Mouse (Mus musculus) mesoderm, embryonic 11.5 days (tissue): ENCODE measurements around the gene Mrps16.

ENCODE experiments used
- DNase-seq: peaks from one replicate; pipeline ENCODE4 v3.0.0-alpha.2; 2012; ENCODE audit warnings: low read depth, low spot score

The Mrps16 gene

DNA sequence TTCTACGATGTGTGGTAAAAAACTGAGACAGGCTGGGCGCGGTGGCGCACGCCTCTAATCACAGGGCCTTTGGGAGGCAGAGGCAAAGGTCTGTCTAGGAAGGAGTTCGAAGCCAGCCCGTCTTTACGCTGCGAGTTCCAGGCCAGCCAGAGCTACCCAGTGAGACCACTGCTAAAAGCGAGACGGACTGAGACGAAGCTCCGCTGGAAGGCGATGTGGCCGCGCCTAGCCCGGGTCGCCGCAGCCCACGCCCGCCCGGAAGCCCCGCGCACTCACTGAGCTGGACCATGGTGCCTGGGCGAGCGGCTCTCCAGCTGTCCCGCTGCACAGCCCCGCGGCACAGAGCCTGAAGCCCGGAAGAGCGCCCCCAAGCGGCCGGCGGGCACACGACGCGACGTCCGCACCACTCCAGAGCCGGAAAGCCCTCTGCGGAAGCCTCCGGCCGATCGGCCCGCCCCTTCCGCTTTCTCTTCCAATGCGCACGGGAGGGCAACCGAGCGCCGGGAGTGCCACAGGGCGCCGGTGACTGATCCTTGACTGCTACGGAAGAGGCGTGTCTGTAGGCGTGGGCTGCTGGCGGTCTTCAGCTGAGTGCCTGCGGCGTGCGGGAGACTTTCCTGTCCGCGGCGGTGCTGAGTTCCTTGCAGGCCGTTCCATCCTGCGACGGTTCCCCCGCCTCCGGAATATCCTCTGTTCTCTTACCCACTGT, at the start of gene Mrps16:
Gene Mrps16, minus strand, starts transcription at position 430 of the 709 bp plus-strand sequence.
- peak; percentile 97 for DNase-seq

GRCm38 (mm10) chr14:20442252-20442651, 48.8 kb upstream of the Mrps16 start:
- DNase-seq: no peak

- DNase-seq: no peak
Observed at GRCm38 (mm10) chr14:20436976-20437375, 43.5 kb upstream of the Mrps16 start.

DNA sequence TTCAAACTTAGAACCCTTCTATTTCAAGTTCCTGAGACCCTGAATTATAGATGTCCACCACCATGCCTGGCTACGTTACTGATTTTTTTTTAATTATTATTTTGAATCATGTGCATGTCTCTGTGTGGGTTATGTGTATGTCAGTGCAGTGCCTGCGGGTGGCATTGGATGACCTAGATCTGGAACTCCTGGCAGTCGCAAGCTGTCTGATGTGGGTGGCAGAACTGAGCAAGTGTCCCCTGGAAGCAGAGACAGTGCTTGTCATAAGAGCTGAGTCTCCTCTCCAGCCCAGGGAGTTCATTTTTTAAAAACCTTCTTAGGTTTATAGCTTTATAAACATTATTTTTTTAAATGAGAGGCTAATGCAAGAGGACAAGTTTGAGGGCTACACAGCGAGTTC, 39.0 kb upstream of the Mrps16 start:
- DNase-seq: no peak

- DNase-seq: no peak
Observed at GRCm38 (mm10) chr14:20431726-20432125, 38.3 kb upstream of the Mrps16 start.

DNA sequence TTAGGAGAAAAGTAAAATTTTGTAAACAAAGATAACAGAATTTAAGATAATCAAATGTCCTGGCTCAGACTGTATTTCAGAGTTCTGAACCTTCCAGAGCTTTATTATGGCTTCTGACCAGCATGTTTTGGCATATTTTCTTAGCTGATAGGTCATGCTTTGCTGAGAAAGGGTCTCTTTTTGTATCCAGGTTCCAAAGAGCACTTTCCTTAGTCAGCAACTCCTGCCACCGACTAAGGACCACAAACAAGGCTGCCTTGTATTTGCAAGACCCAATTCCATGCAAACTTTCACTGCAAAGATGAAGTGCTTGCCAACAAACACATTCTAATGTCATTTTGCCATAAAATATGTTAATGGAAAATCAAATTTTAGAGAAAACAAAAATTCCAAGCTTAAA, 36.4 kb upstream of the Mrps16 start:
- no peak for DNase-seq

DNA sequence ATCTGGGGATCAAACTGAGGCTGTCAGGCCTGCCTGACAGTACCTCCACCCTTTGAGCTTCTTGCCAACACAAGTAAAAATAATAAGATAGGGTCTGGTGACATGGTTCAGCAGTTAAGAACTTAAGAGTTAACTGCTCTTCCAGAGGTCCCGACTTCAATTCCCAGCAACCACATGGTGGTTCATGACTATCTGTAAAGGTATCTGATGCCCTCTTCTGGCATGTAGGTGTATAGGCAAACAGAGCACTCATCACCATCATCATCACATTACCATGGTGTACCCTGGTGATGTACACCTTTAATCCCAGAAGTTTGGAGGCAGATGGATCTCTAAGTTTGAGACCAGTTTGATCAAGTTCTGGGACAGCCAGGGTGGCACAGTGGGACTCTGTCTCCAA, 35.2 kb upstream of the Mrps16 start:
- DNase-seq: no peak

DNA sequence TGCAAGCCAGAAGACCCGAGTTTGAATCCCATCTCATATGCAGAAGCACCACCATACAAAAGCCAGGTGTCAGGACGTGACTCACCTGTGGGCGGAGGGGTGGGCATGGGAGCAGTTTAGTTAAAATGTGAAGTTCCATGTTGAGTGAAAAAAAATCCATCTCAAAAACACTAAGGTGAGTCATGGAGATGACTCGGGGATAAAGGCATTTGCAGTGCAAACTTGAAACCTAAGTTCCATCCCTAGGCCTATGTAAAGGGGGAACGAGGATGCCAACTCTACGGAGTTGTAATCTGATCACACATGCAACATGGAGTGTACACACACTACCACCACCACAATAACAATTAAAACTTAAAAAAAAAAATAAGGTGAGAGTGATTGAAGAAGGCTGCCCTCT, 29.6 kb upstream of the Mrps16 start:
- no peak for DNase-seq

DNA sequence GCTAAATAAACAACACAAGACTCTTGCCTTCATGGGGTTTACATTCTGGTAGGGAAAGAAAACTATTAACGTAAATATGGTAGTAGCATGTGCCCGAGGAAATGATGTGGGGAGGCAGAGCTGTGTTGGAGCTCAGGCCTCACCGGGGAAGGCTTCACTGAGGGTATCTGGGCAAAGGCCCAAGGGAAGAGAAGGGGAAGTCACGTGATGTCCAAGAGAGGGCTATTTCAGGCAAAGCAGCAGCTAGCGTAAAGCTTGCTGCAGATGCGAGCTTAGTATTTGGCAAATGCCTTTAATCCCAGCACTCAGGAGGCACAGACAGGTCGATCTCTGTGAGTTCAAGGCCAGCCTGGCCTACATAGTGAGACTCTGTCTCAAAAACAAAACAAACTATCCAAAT, 28.8 kb upstream of the Mrps16 start:
- no peak for DNase-seq

- DNase-seq: peak; percentile 35
Observed at GRCm38 (mm10) chr14:20400071-20400470, 6.6 kb upstream of the Mrps16 start.

DNA sequence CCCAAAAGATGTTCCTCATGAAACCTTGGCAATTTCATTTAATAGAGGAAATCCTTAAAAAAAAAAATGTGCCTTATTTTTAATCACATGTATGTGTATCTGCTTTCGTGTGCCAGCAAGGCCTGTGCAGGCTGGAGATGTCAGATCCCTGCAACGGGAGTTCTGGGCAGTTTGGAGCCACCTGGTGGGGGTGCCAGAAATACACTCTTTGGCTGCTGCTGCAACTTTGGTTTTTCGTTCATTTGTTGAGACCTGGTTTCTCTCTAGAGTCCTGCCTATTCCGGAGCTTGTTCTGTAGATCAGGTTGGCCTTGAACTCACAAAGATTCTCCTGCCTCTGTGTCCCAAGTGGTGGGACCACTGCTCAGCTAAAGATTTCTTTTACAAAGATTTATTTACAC, 5.4 kb upstream of the Mrps16 start:
- no peak for DNase-seq

GRCm38 (mm10) chr14:20397220-20397619, 3.8 kb upstream of the Mrps16 start:
- no peak for DNase-seq

- DNase-seq: no peak
Observed at GRCm38 (mm10) chr14:20392326-20392725, 1.1 kb downstream of the Mrps16 start.

GRCm38 (mm10) chr14:20389446-20390079, 3.9 kb downstream of the Mrps16 start:
- no peak for DNase-seq

DNA sequence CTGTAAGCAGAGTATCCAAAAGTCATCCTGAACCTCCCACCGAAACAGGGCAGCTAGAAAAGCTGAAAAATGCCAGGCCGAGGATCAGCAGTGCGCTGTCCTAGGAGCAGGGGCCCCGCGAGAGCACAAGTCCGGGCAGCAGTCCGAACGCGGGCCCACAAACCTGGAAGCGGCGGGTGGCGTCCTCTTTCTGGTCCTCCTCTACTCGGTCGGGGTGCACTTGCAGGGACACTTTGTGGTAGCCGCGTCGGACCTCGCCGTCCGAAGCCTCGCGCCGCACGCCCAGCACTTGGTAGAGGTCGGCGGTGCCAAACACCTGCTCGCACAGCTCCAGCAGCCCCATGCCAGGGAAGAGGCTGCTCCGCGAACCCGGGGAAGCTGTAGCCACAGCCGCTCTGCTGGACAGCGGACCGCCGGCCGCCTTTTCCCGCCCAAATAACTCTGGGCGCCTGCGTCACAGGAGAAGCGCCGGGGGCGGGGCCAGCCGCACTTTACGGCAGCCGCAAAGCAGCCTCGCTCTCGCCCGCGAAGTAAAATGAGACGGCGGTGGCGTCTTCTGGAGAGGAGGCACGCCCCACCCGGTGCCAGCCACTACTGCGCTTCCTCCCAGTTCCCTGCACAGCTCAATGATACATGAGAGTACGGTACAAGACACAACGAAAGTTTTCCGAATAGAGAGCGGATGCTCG, 4.8 kb downstream of the Mrps16 start, which contains the start of gene Dnajc9:
Gene Dnajc9, minus strand, starts transcription at position 470 of the 689 bp plus-strand sequence.
- peak; percentile 94 for DNase-seq

GRCm38 (mm10) chr14:20379753-20380430, 13.5 kb downstream of the Mrps16 start:
- no peak for DNase-seq

DNA sequence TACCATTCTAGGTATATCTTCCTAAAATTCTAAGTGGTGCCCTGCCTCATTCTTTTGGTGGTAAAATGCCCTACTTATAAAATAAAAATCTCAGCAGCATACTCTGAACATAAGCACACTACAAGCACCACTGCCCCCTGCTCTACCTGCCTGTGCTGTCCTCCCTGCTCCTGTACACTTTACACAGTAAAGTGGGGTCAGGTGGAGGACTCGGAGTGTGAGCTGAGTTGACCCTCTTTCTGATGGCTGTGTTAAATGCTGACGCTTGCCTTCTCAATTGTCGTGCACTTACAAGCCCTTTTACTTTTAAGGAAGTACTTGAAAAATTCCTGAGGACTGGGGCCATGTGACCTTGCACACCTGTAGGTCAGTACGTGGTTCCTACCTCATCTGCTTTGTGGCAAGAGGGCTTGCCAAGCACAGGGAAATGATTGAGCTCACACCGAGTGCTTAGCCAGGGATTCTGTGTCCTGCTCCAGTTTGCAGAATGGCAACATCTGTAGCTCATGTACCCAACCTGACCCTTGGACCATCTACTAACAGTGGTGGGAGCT, 14.3 kb downstream of the Mrps16 start:
- DNase-seq: no peak

GRCm38 (mm10) chr14:20378313-20379061, 14.9 kb downstream of the Mrps16 start:
- DNase-seq: peak; percentile 50

GRCm38 (mm10) chr14:20377112-20377521, 16.3 kb downstream of the Mrps16 start:
- DNase-seq: no peak

DNA sequence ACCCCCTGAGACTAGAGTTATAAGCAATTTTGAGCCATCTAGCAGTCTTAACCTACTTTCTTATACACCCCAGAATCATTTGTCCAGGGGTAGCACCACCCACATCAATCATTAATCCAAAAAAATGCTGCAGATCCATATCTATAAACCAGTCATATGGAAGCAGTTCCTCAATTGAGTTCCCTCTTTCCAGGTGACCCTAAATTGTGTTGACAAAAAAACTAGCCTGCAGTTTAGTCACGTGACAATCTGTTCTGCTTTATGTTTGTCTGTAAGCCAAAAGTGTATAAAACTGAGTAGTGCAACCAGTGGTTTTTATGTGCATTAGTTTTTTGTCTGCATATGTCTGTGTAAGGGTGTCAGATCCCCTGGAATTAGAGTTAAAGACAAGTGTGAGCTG, 21.6 kb downstream of the Mrps16 start:
- no peak for DNase-seq

DNA sequence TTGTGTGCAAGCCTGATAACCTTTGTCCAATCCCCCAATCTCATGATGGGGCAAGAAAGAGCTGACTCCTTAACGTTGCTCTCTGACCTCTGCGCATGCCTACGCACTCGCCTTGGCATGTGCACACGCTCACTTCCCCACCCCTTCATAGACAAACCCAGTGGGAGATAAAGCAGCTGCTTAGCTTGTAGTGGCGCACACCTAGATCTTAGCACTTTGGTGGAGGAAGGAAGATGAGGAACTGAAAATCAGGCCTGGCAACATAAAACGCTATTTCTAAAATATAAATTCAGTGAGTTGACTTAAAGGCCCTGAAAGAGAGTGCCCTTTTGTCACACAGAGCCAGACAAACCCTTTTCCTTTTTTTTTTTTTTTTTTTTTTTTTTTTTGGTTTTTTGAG, 22.6 kb downstream of the Mrps16 start:
- DNase-seq: no peak
